Mouse (Mus musculus): Measurements from ENCODE around the gene Gjc3. TPM values are rescaled to one million over a fixed set of nuclear protein-coding genes. Genes with fewer than 3 reads are reported as not detected.

Gjc3 gene
- polyA plus RNA-seq, 1 experiment, result 0.11 TPM

- DNase-seq (ENCODE audit: low read depth, low spot score), result no peak
- WGBS, result 23% methylated on average over 6 of the region's 6 CpGs
These were observed 47.3 kb downstream of the Gjc3 start for GRCm38 (mm10) chr5:137915550-137915949.

DNA sequence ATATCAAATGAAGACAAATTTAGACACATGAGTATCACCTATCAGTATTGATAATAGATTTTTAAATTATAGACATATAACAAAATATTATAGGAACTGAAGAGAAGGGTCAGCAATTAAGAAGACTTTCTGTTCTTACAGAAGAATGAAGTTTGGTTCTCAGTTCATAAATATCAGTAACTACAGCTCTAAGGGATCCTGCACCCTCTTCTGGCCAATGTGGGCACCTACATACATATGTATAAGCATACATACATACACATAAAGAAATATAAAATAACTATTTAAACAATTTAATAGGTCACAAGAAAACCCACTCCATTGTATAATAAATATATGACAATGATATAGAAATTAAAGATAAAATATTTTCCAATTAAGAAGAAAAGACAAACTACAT, 48.4 kb downstream of the Gjc3 start:
- no peak for DNase-seq (ENCODE audit: low read depth, low spot score)

DNA sequence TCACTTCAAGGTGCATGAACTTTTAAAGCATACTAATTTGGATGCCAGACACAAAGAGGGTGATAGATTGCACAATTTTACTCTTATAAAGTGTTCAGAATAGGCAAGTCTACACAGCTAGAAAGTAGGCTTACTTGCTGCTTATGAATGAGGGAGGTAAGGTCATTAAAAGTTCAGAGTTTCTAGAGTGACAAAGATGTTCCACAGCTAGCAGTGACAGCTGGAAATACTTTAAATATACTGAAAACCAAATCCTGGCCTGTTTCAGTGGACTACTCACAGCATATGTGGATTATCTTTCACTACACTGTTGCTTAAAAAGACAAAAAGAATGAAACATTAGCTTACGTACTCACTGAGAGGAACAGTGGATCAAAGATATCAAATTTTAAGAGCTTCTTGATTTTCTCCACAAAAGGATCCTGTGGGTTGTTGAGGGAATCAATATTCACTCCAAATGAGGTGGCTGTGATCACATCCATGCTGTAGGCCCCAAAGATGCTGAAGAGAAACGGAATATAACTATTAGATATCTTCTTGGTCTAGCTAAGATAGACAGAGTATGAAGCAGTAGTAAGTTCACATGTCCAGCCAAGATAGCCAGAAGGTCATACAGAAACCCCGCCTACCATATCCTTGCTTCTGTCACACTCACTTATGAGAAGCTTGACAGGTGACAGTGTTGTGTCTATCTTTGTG, 53.2 kb downstream of the Gjc3 start:
- WGBS, result 86% methylated on average over 3 of the region's 3 CpGs
- no peak for DNase-seq (ENCODE audit: low read depth, low spot score)

Other genes with a start within 250 kb of the Gjc3 start
- gene Nyap1, start 221.5 kb downstream of the Gjc3 start, polyA plus RNA-seq (2012; rRNA removed), result 5.0 and 8.0 TPM in 2 replicates
- 121 and 125 TPM in 2 replicates for gene Tsc22d4, start 217.4 kb downstream of the Gjc3 start, polyA plus RNA-seq (2012; rRNA removed)
- gene Ppp1r35, start 184.2 kb downstream of the Gjc3 start, polyA plus RNA-seq (2012; rRNA removed), result 31.2 and 34.9 TPM in 2 replicates
- 33.7 and 40.1 TPM in 2 replicates for gene Mepce, start 175.4 kb downstream of the Gjc3 start, polyA plus RNA-seq (2012; rRNA removed)
- 0.48 and 0.84 TPM in 2 replicates for gene Zcwpw1, start 175.3 kb downstream of the Gjc3 start, polyA plus RNA-seq (2012; rRNA removed)
- gene Pilra, start 126.8 kb downstream of the Gjc3 start, polyA plus RNA-seq (2012; rRNA removed), result 9.9 and 12.5 TPM in 2 replicates
- 6.6 and 8.9 TPM in 2 replicates for gene Pilrb1, start 105.0 kb downstream of the Gjc3 start, polyA plus RNA-seq (2012; rRNA removed)
- 7.5 and 11.9 TPM in 2 replicates for gene Pilrb2, start 91.3 kb downstream of the Gjc3 start, polyA plus RNA-seq (2012; rRNA removed)
- 23.5 and 51.9 TPM in 2 replicates for gene Cyp3a13, start 41.5 kb downstream of the Gjc3 start, polyA plus RNA-seq (2012; rRNA removed)
- 0.17 TPM in 1 of 2 replicates, not detected in the other for gene Azgp1, start 18.4 kb upstream of the Gjc3 start, polyA plus RNA-seq (2012; rRNA removed)
- not detected in 2 replicates for gene Smok3a, start 58.2 kb upstream of the Gjc3 start, polyA plus RNA-seq (2012; rRNA removed)
- not detected in 2 replicates for gene Smok3b, start 58.3 kb upstream of the Gjc3 start, polyA plus RNA-seq (2012; rRNA removed)
- not detected in 2 replicates for gene Smok3c, start 90.1 kb upstream of the Gjc3 start, polyA plus RNA-seq (2012; rRNA removed)
- gene Zkscan1, start 122.0 kb upstream of the Gjc3 start, polyA plus RNA-seq (2012; rRNA removed), result 2.9 and 5.3 TPM in 2 replicates
- gene Zscan21, start 153.8 kb upstream of the Gjc3 start, polyA plus RNA-seq (2012; rRNA removed), result 7.2 and 7.5 TPM in 2 replicates
- 3.0 TPM in 2 replicates for gene Zfp113, start 192.6 kb upstream of the Gjc3 start, polyA plus RNA-seq (2012; rRNA removed)
- 97.2 and 105 TPM in 2 replicates for gene Cops6, start 198.0 kb upstream of the Gjc3 start, polyA plus RNA-seq (2012; rRNA removed)
- 22.3 and 34.3 TPM in 2 replicates for gene Ap4m1, start 208.9 kb upstream of the Gjc3 start, polyA plus RNA-seq (2012; rRNA removed)
- gene Mcm7, start 209.3 kb upstream of the Gjc3 start, polyA plus RNA-seq (2012; rRNA removed), result 42.6 and 44.5 TPM in 2 replicates
- gene Taf6, start 224.4 kb upstream of the Gjc3 start, polyA plus RNA-seq (2012; rRNA removed), result 41.6 and 47.7 TPM in 2 replicates
- gene Cnpy4, start 224.4 kb upstream of the Gjc3 start, polyA plus RNA-seq (2012; rRNA removed), result 4.0 and 4.2 TPM in 2 replicates
- gene Mblac1, start 231.2 kb upstream of the Gjc3 start, polyA plus RNA-seq (2012; rRNA removed), result 2.5 TPM in 2 replicates

Data from large intestine, adult 2 months (tissue).